Mouse (Mus musculus) ES-E14 (cell line): ENCODE results near the gene Snap29. TPM values are rescaled to one million over a fixed set of nuclear protein-coding genes. Genes with fewer than 3 reads are reported as not detected.
A peak's percentile ranks its signal among the peaks of the same experiment; 100 is the strongest.

Experiments used
- DNase-seq: peaks from one replicate; pipeline ENCODE4 v3.0.0-alpha.2; 2013; ENCODE audit warnings: low read depth, low spot score
- H3K27ac ChIP-seq: 2 replicates; pipeline ENCODE4 v1.5.1; 2012; ENCODE audit warnings: low read depth, mild to moderate bottlenecking, low read length, moderate library complexity, mixed read lengths; ENCODE audit not compliant: poor library complexity, insufficient read depth, severe bottlenecking
- H3K36me3 ChIP-seq: 2 replicates; pipeline ENCODE4 v1.6.1; 2012; ENCODE audit warnings: mild to moderate bottlenecking, low read length, moderate library complexity, mixed read lengths; ENCODE audit not compliant: control insufficient read depth, poor library complexity, insufficient read depth, severe bottlenecking
- H3K4me1 ChIP-seq, 2 experiments: fragments of 150-350 bp in 1 of 2; sonication (generic) in 1 of 2; 2 replicates each; pipeline ENCODE4 v1.6.1; 2012; ENCODE audit warnings: low read length in 2 of 2, mild to moderate bottlenecking in 1 of 2, mixed read lengths in 1 of 2; ENCODE audit not compliant: control insufficient read depth in 2 of 2, insufficient read depth in 2 of 2, poor library complexity in 1 of 2
- H3K4me3 ChIP-seq, 2 experiments: fragments of 150-350 bp in 1 of 2; sonication (generic) in 1 of 2; 2 replicates each; pipeline ENCODE4 v1.5.1; 2012; ENCODE audit warnings: low read length in 2 of 2, low read depth in 1 of 2, mild to moderate bottlenecking in 1 of 2, mixed read lengths in 1 of 2; ENCODE audit not compliant: insufficient read depth in 1 of 2, poor library complexity in 1 of 2, severe bottlenecking in 1 of 2
- H3K9ac ChIP-seq: 2 replicates; pipeline ENCODE4 v1.6.1; 2012; ENCODE audit warnings: low read depth, mild to moderate bottlenecking, low read length, mixed read lengths; ENCODE audit not compliant: poor library complexity, insufficient read depth, severe bottlenecking
- H3K9me3 ChIP-seq: fragments of 150-350 bp; sonication (generic); 2 replicates; pipeline ENCODE4 v1.6.1; 2012; ENCODE audit warnings: low read depth, mild to moderate bottlenecking, low read length; ENCODE audit not compliant: control insufficient read depth, insufficient read depth
- CHD2 ChIP-seq: IDR thresholded peaks from 2 replicates; pipeline ENCODE4 v1.6.1; 2014; ENCODE audit warnings: mild to moderate bottlenecking, low read depth, low read length, inconsistent platforms
- HCFC1 ChIP-seq: IDR thresholded peaks from 2 replicates; pipeline ENCODE4 v1.6.1; 2012; ENCODE audit warnings: low read length, inconsistent platforms, borderline replicate concordance; ENCODE audit not compliant: insufficient read depth
- MAFK ChIP-seq: IDR thresholded peaks from 2 replicates; pipeline ENCODE4 v1.6.1; 2014; ENCODE audit warnings: mild to moderate bottlenecking, low read depth, low read length, inconsistent platforms; ENCODE audit not compliant: insufficient read depth
- ZC3H11A ChIP-seq: IDR thresholded peaks from 2 replicates; pipeline ENCODE4 v1.6.1; 2012; ENCODE audit warnings: low read depth, mild to moderate bottlenecking, inconsistent platforms, low read length, borderline replicate concordance
- ZNF384 ChIP-seq: IDR thresholded peaks from 2 replicates; pipeline ENCODE4 v1.6.1; 2012; ENCODE audit warnings: low read depth, low read length, inconsistent platforms
- in situ Hi-C, 2 experiments: fragments of 600-800 bp; cut with MboI; formaldehyde crosslinking; loops; one replicate each; pipeline ENCODE4 v1.15.1; 2025; ENCODE audit warnings: low sequenced_read_pairs in 2 of 2, inconsistent platforms in 1 of 2; ENCODE audit not compliant: unreplicated experiment in 2 of 2
- total RNA-seq: library from RNA; depleted of rRNA; stranded (reverse); fragments of 300-350 nt; gene quantifications from 2 replicates; pipeline ENCODE4 v1.2.3, GENCODE M21; 2012

Gene Snap29
- total RNA-seq, 1 experiment: 7.5 TPM

DNA sequence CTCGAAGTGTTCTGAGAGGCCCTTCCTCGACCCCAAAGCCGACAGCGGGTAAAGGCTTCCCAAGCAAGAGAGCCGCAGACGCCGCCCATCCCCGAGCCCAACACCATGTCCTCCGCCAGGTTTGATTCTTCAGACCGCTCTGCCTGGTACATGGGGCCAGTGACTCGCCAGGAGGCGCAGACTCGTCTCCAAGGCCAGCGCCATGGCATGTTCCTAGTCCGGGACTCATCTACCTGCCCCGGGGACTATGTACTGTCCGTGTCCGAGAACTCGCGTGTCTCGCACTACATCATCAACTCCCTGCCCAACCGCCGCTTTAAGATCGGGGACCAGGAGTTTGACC lies 46.6 kb downstream of the Snap29 start:
- peak overlapping the region; percentile 88 for H3K9ac ChIP-seq
- H3K4me1 ChIP-seq: peaks cover 13 to 21% of the 10 kb centered on the region in 2 experiments
- in situ Hi-C loops: no loop called here
- TF ChIP-seq HCFC1: no peak
- no peak for TF ChIP-seq ZC3H11A
- TF ChIP-seq CHD2: no peak
- peak overlapping the region; percentile 70 for H3K27ac ChIP-seq
- no peaks in the 10 kb centered on the region for H3K9me3 ChIP-seq
- H3K36me3 ChIP-seq: peaks cover 2% of the 10 kb centered on the region
- DNase-seq: no peak
- peak overlapping the region; percentile 82 to 96 for H3K4me3 ChIP-seq

DNA sequence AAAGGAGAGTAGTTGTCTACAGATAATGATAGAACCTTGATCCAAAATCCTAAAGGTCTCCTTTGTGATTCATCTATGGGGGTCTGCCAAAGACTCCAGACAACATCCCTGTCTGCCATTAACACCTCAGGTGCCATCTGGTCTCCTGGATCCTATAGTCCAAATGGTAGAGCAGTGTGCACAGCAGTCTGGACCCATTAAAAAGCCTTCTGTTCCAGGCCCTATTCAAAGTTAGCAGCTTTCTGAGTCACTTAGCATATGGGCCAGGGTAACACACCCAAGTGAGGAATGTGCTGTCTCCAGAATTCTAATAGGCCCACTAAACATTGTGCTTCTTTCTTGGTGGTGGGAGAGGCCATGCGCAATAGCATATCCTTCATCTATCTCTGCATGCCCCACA lies 51.1 kb downstream of the Snap29 start:
- TF ChIP-seq CHD2 (no peak), ZC3H11A (no peak), MAFK (no peak), ZNF384 (no peak), HCFC1 (no peak)
- in situ Hi-C loops: no loop called here
- H3K4me3 ChIP-seq: no peak overlapping the region
- peaks cover 15 to 23% of the 10 kb centered on the region in 2 experiments for H3K4me1 ChIP-seq
- peaks cover 6% of the 10 kb centered on the region for H3K36me3 ChIP-seq
- H3K27ac ChIP-seq: peak overlapping the region; percentile 24; the same call in 1 of the 2 replicates
- no peak for DNase-seq
- no peaks in the 10 kb centered on the region for H3K9me3 ChIP-seq
- no peak overlapping the region for H3K9ac ChIP-seq

DNA sequence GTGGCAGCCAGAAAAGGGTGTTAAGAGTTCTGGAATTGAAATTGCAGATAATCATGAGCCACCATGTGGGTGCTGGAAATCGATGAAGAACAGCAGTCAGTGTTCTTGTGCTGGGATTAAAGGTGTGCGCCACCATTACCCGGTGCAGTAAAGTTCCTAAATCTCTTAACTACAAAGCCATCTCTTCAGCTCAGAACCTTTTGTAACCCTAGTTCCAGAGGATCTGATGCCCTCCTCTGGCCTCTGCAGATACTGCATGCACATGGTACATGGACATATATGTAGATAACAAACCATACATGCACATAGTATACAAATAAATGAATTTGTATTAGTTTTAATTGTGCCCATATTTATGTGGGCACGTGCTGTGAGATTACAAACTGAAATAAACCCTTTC lies 54.5 kb downstream of the Snap29 start:
- H3K36me3 ChIP-seq: peaks cover 8% of the 10 kb centered on the region
- H3K9me3 ChIP-seq: no peaks in the 10 kb centered on the region
- in situ Hi-C loops: no loop called here
- no peak overlapping the region for H3K9ac ChIP-seq
- TF ChIP-seq ZNF384: no peak
- no peak for TF ChIP-seq MAFK
- no peak for TF ChIP-seq CHD2
- TF ChIP-seq HCFC1: no peak
- no peak for TF ChIP-seq ZC3H11A
- peaks cover 11 to 13% of the 10 kb centered on the region in 2 experiments for H3K4me1 ChIP-seq
- no peak for DNase-seq
- no peak overlapping the region for H3K4me3 ChIP-seq
- no peak overlapping the region for H3K27ac ChIP-seq

DNA sequence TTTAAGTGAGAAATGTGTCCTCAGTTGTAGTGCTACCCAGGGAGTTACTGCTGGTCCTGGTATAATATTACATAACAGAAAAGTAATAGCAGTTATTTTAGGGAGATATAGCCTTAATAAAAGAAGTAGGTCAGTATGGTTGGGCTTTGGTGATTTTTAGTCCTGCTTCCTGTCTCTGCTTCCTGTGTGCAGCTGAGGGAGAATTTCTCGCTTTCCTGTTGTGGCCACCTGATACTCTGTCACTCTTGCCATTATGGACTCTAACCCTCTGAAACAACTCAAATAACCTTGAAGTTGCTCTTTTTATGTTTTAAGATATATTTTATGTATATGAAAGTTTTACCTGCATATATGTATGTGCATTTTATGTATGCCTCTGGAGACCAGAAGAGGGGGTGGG lies 55.8 kb downstream of the Snap29 start:
- peaks cover 7 to 8% of the 10 kb centered on the region in 2 experiments; a peak in 3 of 4 replicates for H3K4me1 ChIP-seq
- no peak overlapping the region for H3K4me3 ChIP-seq
- DNase-seq: no peak
- no peak overlapping the region for H3K27ac ChIP-seq
- TF ChIP-seq ZC3H11A: no peak
- TF ChIP-seq ZNF384: no peak
- TF ChIP-seq HCFC1: no peak
- no peak for TF ChIP-seq MAFK
- no peak for TF ChIP-seq CHD2
- in situ Hi-C loops: no loop called here
- H3K9me3 ChIP-seq: no peaks in the 10 kb centered on the region
- no peak overlapping the region for H3K9ac ChIP-seq
- H3K36me3 ChIP-seq: peaks cover 6% of the 10 kb centered on the region; the same call in 1 of the 2 replicates

DNA sequence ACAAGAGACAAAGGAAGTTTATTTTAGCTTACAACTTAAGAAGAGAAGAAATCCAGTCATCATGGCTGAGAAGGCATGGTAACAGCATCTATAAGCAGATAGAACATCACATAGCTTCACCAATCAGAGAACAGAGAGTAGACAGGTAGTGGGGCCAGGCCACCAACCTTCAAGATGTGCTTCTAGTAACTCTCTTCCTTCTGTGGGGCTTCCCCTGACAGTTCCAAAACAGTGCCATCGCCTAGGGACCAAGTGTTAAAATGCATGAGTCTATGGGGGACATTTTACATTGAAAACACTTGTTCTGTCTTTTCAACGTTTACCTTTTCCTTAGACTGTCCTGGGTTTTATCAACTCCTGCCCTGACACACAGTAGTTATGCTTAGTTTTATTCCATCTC lies 57.4 kb downstream of the Snap29 start:
- Histone ChIP-seq H3K9ac (no peak overlapping the region), H3K36me3 (peaks cover 6% of the 10 kb centered on the region; the same call in 1 of the 2 replicates), H3K9me3 (no peaks in the 10 kb centered on the region), H3K4me3 (no peak overlapping the region), H3K4me1 (no peaks in the 10 kb centered on the region; a peak in 1 of 4 replicates), H3K27ac (no peak overlapping the region)
- in situ Hi-C loops: no loop called here
- DNase-seq: no peak
- TF ChIP-seq HCFC1 (no peak), CHD2 (no peak), ZC3H11A (no peak), ZNF384 (no peak), MAFK (no peak)
